Mouse (Mus musculus) midbrain, embryonic 11.5 days (tissue): ENCODE data around the gene Tmigd3. TPM values are rescaled to one million over a fixed set of nuclear protein-coding genes. Genes with fewer than 3 reads are reported as not detected.
"Not testable (repeated sequence)": the region's sequence is repeated elsewhere in the genome, so short reads cannot be mapped to it uniquely, and the experiment has no call there.

Source experiments
- ATAC-seq: fragments of 200-750 bp; cut with Nextera tagmentation; 2 replicates; pipeline ENCODE4 v1.8.0; 2017; ENCODE audit warnings: moderate TSS enrichment, moderate library complexity; ENCODE audit not compliant: low FRiP score
- DNase-seq: peaks from one replicate; pipeline ENCODE4 v3.0.0; 2015; ENCODE audit warnings: low spot score; ENCODE audit errors: missing footprints
- H3K27ac ChIP-seq: fragments of 300-500 bp; sonication (generic); 2 replicates; pipeline ENCODE4 v1.5.1; 2014; ENCODE audit warnings: low read depth, low read length
- H3K27me3 ChIP-seq: fragments of 300-500 bp; sonication (generic); 2 replicates; pipeline ENCODE4 v1.6.1; 2014; ENCODE audit warnings: mild to moderate bottlenecking, low read length, moderate library complexity, mixed read lengths; ENCODE audit not compliant: control insufficient read depth, insufficient read depth
- H3K36me3 ChIP-seq: fragments of 300-500 bp; sonication (generic); 2 replicates; pipeline ENCODE4 v1.6.1; 2014; ENCODE audit warnings: mild to moderate bottlenecking, low read length, moderate library complexity, mixed read lengths; ENCODE audit not compliant: control insufficient read depth, insufficient read depth
- H3K4me1 ChIP-seq: fragments of 300-500 bp; sonication (generic); 2 replicates; pipeline ENCODE4 v1.6.1; 2014; ENCODE audit warnings: low read length; ENCODE audit not compliant: control insufficient read depth, insufficient read depth
- H3K4me2 ChIP-seq: fragments of 300-500 bp; sonication (generic); 2 replicates; pipeline ENCODE4 v1.6.1; 2014; ENCODE audit warnings: mild to moderate bottlenecking, moderate library complexity
- H3K4me3 ChIP-seq: fragments of 300-500 bp; sonication (generic); 2 replicates; pipeline ENCODE4 v1.5.1; 2014; ENCODE audit warnings: low read depth, low read length
- H3K9ac ChIP-seq: fragments of 300-500 bp; sonication (generic); 2 replicates; pipeline ENCODE4 v1.6.1; 2014; ENCODE audit warnings: low read length
- H3K9me3 ChIP-seq: fragments of 300-500 bp; sonication (generic); 2 replicates; pipeline ENCODE4 v1.6.1; 2016; ENCODE audit warnings: low read length; ENCODE audit not compliant: control insufficient read depth
- WGBS: fragments of 180-500 bp; shearing (Covaris S2); extraction: QIAGEN DNeasy Blood & Tissue Kit; methylation state at CpG from one replicate; pipeline ENCODE4 v1.1.7; 2014; 5-methylcytosine and 5-hydroxymethylcytosine counted together
- polyA plus RNA-seq: library from polyadenylated mRNA; unstranded; fragments of >200 nt; fragmentation: Nextera tagmentation; extraction: Ambion mirVana; gene quantifications from 2 replicates; pipeline ENCODE4 v1.2.1, GENCODE M21; 2014

Gene Tmigd3
- polyA plus RNA-seq, 1 experiment from 2014 or later: not detected

DNA sequence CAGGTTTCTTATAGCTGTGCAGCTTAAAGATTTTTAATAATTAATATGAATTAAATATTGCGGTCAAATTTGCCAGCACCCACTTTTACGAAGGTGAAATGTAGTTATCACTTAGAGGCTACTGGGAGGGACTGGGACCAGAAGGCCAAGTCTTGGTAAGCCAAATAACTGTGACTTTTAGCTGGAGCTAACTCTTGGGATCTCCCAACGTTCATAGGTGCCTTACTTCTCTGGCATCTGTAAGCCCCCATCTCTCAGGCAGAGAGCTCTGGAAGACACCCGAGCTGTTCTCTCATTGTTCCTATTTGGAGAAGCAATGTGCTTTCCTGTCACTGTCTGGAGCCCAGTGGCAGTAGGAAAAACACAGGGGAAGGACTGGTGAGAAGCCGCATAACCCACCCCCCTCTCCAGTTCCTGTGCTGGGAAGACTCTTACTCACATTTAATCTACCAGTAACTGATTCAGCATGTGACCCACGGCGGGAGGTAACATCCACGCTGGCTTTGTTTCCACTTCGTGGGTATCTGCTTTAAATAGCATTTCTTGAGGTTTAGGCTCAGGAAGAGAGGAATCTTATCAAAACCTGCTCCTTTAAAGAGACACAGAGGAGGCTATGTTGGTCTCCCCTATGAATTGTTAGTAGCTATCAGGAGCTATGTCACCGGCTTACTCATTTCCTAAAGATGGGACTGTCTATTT is 47.1 kb downstream of the Tmigd3 start:
- H3K27me3 ChIP-seq: no peaks in the 10 kb centered on the region
- WGBS: 65% methylated on average over 10 of the region's 10 CpGs
- no peak overlapping the region for H3K27ac ChIP-seq
- H3K4me2 ChIP-seq: no peak overlapping the region
- H3K36me3 ChIP-seq: no peaks in the 10 kb centered on the region
- H3K9ac ChIP-seq: no peak overlapping the region
- no peak overlapping the region for H3K4me3 ChIP-seq
- ATAC-seq: no peak
- H3K4me1 ChIP-seq: no peaks in the 10 kb centered on the region
- H3K9me3 ChIP-seq: no peaks in the 10 kb centered on the region
- peak; percentile 78 for DNase-seq

DNA sequence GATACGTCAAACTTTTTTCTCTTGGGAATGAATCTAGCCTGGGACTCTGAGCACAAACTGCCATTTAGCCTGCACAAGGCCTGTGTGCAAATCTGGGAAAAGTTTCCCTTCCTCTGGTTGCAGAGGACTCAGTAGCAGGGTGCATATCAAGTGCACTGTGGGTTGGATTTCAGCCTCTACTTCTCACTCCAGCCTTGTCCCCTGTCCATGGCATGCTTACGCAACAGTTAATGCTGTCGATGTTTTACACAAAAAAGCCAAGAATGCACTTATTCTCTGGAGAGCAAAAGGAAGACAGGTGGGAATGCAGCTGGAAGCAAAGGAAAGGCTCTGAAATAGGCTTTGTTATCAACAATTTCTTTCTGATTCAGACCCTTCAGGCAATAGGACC is 47.6 kb downstream of the Tmigd3 start:
- Histone ChIP-seq H3K27ac (no peak overlapping the region), H3K9ac (no peak overlapping the region), H3K4me3 (no peak overlapping the region), H3K27me3 (no peaks in the 10 kb centered on the region), H3K9me3 (no peaks in the 10 kb centered on the region), H3K36me3 (no peaks in the 10 kb centered on the region), H3K4me1 (no peaks in the 10 kb centered on the region), H3K4me2 (no peak overlapping the region)
- ATAC-seq: no peak
- peak; percentile 60 for DNase-seq
- WGBS: 85% methylated on average over 3 of the region's 3 CpGs

- ATAC-seq, H3K4me3 ChIP-seq, H3K9ac ChIP-seq: not testable (repeated sequence)
Measured at GRCm38 (mm10) chr3:105920743-105921142, 50.0 kb downstream of the Tmigd3 start.

GRCm38 (mm10) chr3:105921959-105922358 is 51.3 kb downstream of the Tmigd3 start:
- Histone ChIP-seq H3K36me3 (no peaks in the 10 kb centered on the region), H3K27me3 (no peaks in the 10 kb centered on the region), H3K9ac (no peak overlapping the region), H3K4me3 (no peak overlapping the region), H3K4me1 (no peaks in the 10 kb centered on the region), H3K27ac (no peak overlapping the region), H3K4me2 (no peak overlapping the region), H3K9me3 (no peaks in the 10 kb centered on the region)
- 82% methylated on average over 2 of the region's 2 CpGs for WGBS
- ATAC-seq (no peak), DNase-seq (no peak)

More at GRCm38 (mm10) chr3:105920743-105921142, 50.0 kb downstream of the Tmigd3 start:
- H3K4me1 ChIP-seq, DNase-seq, H3K4me2 ChIP-seq, H3K36me3 ChIP-seq, H3K9me3 ChIP-seq, H3K27me3 ChIP-seq, H3K27ac ChIP-seq: not testable (repeated sequence)

DNA sequence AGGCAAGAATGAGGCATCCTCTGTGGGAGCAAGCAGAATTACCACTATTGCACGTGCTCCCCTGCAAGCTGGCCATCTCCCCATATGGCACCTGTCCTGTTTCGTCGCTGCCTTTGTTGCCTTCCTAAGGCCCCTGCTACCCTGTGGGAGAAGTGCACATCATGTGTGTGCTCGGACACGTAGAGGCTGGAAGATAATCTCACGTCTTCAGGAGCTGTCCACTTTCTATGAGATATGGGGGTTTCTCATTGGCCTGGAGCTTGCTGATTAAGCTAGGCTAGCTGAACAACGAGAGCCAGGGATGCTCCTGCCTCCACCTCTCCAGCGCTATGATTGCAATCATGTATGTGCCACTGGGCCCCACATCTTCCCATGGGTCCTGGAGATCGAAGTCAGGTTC is 53.9 kb downstream of the Tmigd3 start:
- Histone ChIP-seq H3K9ac (no peak overlapping the region), H3K27me3 (no peaks in the 10 kb centered on the region), H3K4me2 (no peak overlapping the region), H3K9me3 (no peaks in the 10 kb centered on the region), H3K36me3 (no peaks in the 10 kb centered on the region), H3K27ac (no peak overlapping the region), H3K4me3 (no peak overlapping the region), H3K4me1 (no peaks in the 10 kb centered on the region)
- 88% methylated on average over 9 of the region's 9 CpGs for WGBS
- DNase-seq (no peak), ATAC-seq (no peak)

DNA sequence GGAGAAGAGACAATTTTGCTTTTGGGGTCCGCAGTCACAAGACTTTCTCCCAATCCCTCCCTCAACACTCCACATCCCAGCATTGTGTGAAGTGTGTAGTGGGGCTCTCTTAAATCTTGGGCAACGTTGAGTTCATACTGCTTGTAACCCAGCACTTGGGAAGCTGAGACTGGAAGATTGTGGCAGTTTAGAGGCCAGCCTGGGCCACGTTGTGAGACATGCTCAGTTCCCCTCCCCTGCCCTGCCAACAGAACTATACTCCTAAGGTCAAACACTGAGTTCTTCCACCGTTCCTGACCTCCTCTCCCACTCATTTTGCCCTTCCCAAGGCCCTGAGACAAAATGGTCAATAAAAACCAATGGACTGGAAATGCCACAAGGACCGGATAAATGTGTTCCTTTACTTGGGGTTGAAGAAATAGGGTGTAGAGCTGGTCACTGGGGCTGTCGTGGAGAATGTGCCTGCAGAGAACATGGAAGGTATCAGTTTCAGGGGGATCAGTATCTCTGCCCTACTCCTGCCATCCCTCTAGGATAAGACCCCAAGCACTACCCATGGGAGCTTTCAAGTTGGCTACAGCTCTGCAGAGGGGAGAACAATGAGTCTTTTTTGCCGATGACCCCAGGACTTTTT is 57.0 kb downstream of the Tmigd3 start:
- Histone ChIP-seq H3K27me3 (no peaks in the 10 kb centered on the region), H3K4me2 (no peak overlapping the region), H3K27ac (no peak overlapping the region), H3K36me3 (no peaks in the 10 kb centered on the region), H3K4me1 (no peaks in the 10 kb centered on the region), H3K9ac (no peak overlapping the region), H3K9me3 (no peaks in the 10 kb centered on the region), H3K4me3 (no peak overlapping the region)
- ATAC-seq (no peak), DNase-seq (peak; percentile 47)
- 87% methylated on average over 7 of the region's 7 CpGs for WGBS

DNA sequence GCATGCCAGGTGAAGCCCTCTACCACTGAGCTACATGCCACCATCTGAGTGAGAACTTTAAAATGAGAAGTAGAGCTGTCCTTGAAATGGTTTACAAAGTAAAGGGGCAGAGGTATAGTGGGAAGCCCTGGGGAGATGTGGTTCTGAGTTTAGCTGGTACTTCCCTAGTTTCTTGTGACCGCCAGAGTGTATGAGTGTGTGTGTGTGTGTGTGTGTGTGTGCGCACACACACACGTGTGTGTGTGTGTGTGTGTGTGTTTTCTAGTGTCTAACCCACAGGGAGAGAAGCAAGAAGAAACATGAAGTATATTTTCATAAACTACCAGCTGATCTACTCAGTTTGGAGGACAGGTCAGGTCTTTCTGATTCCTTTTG is 57.5 kb downstream of the Tmigd3 start:
- no peaks in the 10 kb centered on the region for H3K36me3 ChIP-seq
- no peak overlapping the region for H3K9ac ChIP-seq
- H3K27ac ChIP-seq: no peak overlapping the region
- ATAC-seq (no peak), DNase-seq (no peak)
- H3K4me3 ChIP-seq: no peak overlapping the region
- 83% methylated on average over 3 of the region's 3 CpGs for WGBS
- H3K27me3 ChIP-seq: no peaks in the 10 kb centered on the region
- H3K4me1 ChIP-seq: no peaks in the 10 kb centered on the region
- H3K4me2 ChIP-seq: no peak overlapping the region
- H3K9me3 ChIP-seq: no peaks in the 10 kb centered on the region

DNA sequence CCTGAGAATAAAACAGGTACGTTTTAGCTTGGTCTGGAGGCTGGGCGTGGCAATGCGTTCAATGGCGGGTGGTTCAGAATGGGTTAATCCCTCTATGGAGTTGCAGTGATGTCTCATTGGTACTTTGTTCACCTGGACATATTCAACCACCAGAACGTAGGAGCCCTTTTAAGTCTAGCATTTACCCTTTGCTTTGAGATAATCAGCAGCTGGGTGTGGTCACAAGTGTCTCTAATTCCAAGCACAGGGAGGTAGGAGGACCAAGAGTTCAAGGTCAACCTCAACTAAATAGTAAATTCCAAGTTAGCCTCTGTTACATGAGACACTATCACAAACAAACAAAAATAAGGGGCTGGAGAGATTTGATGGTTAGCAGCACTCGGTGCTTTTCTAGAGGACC is 58.1 kb downstream of the Tmigd3 start:
- H3K4me3 ChIP-seq: no peak overlapping the region
- no peak for ATAC-seq
- no peaks in the 10 kb centered on the region for H3K9me3 ChIP-seq
- H3K27ac ChIP-seq: no peak overlapping the region
- H3K4me1 ChIP-seq: no peaks in the 10 kb centered on the region
- no peaks in the 10 kb centered on the region for H3K27me3 ChIP-seq
- WGBS: 90% methylated on average over 6 of the region's 6 CpGs
- H3K36me3 ChIP-seq: no peaks in the 10 kb centered on the region
- H3K9ac ChIP-seq: no peak overlapping the region
- H3K4me2 ChIP-seq: no peak overlapping the region
- peak; percentile 8 for DNase-seq

GRCm38 (mm10) chr3:105929821-105930220 is 59.1 kb downstream of the Tmigd3 start:
- WGBS: 88% methylated on average over 7 of the region's 7 CpGs

More at GRCm38 (mm10) chr3:105929821-105930220, 59.1 kb downstream of the Tmigd3 start:
- Histone ChIP-seq H3K4me3 (no peak overlapping the region), H3K4me2 (no peak overlapping the region), H3K9me3 (no peaks in the 10 kb centered on the region), H3K4me1 (no peaks in the 10 kb centered on the region), H3K27ac (no peak overlapping the region), H3K27me3 (no peaks in the 10 kb centered on the region), H3K9ac (no peak overlapping the region), H3K36me3 (no peaks in the 10 kb centered on the region)
- ATAC-seq (no peak), DNase-seq (no peak)
